Mouse (Mus musculus) left cerebral cortex, adult 18-20 months (tissue): Measurements from ENCODE around the gene Adam11. TPM values are rescaled to one million over a fixed set of nuclear protein-coding genes. Genes with fewer than 3 reads are reported as not detected.

ENCODE experiments used
- DNase-seq, 2 experiments: peaks; one replicate each; pipeline ENCODE4 v3.0.0; 2021 to 2022; ENCODE audit warnings: low spot score in 2 of 2, mixed read lengths in 1 of 2
- total RNA-seq, 2 experiments: library from RNA; stranded (reverse); gene quantifications; 2 replicates each; pipeline ENCODE4 v1.2.3; 2021

Adam11 gene
- total RNA-seq, 2 experiments from 2014 or later = 125 to 129 TPM

DNA sequence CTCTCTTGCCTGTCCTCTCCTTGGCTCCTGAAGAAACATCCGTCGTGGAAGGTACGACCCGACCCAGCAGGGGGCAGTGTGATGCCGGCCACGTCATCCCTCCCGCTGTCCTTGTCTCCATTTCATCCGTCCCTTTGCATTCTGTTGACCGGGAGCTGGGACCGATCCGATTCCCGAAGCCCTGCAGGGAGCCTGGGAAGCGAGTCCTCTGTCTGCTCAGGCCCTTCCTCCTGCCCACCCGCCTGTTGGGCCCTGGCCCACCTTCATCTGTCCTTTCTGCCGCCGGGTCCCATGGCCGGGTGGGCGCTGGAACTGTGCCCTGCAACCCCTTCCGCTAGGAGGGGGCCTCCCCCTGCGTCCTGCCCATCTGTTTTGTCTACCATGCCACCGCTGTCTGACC lies 16.4 kb downstream of the Adam11 start:
- peak; percentile 71 to 73 for DNase-seq

DNA sequence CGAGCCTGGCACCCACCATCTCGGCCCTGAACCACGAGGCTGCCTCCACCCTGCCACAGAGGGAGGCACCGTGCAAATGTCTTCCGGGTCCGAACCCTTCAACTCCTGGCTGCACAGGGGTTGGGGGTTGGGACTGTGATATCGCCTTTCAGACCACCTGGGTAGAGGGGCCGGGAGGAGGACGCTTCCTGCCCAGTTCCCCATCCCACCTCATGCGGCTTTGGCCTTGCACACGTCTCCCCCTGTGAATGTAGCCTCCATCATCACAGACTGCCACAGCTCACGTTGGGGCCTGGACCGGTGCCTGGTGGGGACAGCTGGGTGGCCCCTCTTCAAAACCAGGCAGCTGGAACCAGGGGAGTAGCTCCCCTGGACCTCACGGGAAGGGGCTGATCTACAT lies 16.9 kb downstream of the Adam11 start:
- DNase-seq = no peak

DNA sequence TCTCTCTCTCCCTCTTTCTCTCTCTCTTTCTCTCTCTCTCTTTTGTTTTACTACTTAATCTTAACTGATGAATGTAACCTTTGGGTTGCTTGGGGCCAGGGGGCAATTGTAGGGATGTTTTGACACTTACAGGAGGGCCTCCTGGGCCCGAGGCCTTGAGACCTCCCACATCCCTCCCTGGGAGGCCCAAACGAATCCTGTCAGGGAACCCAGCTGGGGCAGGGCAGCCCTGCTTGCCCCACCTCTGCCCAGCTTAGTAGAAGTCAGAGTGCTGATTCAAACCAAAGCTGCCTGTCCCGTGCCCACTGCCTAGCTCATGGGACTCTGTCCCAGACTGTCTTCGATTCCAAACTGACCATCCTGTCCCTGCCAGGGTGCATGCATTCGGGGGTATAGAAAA lies 17.4 kb downstream of the Adam11 start:
- no peak for DNase-seq

DNA sequence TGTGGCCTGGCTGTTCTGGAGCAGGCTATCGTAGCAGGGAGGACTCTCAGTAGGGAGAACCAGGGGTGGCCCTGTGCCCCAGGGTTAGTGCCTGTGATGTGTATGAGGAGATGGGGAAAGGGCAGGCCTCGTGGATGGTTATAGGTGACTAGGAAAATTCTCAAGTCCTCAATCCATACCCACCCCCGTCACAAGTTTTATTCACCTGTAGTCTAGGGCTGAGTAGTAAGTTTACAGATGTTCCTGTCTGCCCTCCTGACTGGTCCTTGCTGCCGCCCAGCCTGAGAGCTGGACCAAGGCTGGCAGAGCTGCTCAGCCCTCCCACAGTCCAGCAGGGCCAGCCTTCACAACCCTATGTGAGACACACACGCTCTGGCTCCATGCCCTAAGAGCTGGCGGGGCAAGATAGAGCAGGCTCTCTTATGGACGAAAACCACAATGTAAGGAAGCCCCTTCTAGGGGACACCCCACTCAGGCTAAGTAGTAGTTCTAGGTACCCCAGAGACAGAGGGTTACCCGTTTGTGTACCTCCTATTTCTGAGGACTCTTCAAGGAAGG lies 17.9 kb downstream of the Adam11 start:
- peak in 1 of 2 experiments; percentile 3 for DNase-seq

DNA sequence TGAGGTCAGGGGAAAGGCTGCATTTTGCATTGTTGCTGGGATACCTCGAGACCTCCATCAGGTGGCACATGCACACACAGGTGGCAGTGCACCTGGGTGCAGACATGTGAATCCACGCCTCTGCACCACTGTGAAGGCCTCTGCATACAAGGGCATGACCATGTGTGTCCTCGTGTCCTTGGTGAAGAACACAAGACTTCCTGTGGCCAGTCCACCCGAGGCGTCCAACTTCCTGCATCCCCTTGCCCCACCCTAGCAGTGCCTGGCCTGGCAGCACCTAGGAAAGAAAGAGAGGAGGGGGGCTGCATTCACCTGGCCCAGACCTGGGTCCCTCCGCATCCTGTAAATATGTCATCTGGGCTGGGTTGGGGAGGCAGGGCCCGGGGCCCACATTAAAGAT lies 18.6 kb downstream of the Adam11 start:
- no peak for DNase-seq

DNA sequence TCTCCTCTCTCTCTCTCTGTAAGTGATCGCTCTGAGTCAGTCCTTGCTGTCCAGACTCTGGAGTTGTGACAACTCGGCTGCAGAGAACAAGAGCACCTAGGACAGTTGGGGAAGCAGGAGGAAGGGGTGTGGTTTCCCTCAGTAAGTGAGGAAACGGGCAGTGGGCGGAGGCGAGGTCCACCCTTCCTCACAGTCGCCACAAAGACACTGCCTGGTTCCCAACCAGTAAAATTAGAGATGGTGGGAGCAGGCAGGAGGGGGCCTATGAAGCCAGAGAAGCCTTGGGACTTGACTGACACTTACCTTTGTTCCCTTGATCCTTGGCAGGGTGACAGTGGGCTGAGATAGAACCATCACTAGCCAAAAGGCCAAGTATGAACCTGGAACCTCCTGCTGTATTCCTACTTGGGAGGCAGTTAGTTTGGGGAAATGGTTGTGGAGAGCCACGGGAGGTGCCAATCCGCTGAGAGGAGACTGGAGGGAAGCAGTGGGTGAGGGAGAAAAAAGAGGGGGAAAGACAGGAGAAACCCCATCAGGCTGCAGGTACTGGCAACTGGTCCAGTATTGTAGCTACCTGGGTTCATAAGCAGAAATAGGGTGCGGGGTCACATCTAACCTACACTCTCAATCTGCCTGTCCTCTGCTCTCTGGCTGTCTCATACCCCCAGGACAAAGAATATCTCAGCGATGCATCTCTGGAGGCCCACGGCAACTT lies 19.2 kb downstream of the Adam11 start:
- DNase-seq = no peak

DNA sequence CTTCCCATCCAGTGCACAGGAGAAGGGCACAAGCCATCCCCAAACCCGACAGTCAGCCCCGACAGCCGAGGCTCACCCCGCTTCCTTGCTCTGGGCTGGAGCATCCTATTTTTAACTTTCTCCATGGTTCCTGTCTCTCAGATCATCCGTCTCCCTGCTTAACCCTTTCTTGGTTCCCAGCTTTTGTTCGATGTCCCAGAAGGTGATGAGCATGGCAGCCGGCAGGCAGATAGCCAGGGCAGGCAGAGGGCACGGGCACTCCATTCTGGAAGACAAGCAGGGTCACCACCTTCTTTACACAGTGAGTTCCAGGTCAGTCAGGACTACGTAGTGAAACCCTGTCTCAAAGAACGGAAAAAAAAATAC lies 19.7 kb downstream of the Adam11 start:
- DNase-seq = no peak

DNA sequence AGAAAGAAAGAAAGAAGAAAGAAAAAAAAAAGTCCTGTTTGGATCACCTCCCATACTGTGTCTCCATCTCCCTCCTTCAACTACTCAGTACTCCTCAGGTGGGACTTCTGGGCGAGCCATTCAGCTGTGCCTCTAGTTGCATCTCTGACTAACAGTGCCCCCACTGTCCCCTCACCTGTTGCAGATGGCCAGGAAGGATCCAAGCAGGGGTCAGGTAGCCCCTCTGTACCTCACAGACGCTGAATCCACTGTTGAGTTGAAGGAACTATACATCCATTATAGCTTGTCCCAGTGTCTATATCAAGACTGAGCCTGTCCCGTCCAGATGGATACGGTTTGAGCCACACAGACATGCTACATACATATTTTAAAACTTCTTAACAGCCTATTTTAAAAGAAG lies 20.3 kb downstream of the Adam11 start:
- no peak for DNase-seq

DNA sequence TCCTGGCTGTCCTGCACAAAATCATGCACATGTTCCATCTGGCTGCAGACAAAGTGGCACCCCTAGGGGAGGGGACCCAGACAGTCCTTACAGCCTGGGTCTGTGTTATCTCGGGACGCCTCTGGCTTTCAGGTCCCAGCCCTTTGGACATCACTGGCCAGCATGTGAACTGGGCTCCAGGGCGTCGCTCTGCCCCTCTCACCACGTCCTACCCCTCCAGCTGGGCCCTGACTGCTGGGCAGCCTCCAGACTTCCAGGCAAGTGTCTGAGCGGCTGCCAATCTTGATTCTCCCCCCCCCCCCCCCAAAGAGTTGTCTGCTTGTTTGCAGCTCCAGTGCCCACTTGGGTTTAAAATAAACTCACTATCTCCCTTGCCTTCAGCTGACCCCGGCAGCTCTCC lies 22.2 kb downstream of the Adam11 start:
- no peak for DNase-seq

DNA sequence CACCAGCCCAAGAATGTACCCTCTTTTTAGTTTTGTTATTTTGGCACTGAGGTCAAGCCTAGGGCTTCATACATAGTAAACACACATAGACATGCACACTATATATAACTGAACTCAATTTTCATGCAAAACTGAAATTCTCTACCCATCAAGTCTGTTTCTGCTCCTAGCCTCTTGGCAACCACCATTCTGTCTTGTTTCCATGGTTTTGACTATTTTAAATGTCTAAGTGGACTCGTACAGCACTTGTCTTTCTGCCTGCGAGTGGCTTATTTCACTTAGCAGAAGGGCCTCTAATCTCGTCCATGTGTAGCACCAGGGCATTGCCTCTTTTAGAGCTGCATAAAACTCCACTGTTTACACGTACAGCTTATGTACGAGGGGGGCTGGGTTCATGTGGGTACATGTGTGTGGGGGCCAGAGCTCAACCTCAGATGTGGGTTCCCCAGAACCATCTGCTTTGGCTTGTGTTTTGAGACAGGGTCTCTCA lies 26.5 kb downstream of the Adam11 start:
- no peak for DNase-seq

DNA sequence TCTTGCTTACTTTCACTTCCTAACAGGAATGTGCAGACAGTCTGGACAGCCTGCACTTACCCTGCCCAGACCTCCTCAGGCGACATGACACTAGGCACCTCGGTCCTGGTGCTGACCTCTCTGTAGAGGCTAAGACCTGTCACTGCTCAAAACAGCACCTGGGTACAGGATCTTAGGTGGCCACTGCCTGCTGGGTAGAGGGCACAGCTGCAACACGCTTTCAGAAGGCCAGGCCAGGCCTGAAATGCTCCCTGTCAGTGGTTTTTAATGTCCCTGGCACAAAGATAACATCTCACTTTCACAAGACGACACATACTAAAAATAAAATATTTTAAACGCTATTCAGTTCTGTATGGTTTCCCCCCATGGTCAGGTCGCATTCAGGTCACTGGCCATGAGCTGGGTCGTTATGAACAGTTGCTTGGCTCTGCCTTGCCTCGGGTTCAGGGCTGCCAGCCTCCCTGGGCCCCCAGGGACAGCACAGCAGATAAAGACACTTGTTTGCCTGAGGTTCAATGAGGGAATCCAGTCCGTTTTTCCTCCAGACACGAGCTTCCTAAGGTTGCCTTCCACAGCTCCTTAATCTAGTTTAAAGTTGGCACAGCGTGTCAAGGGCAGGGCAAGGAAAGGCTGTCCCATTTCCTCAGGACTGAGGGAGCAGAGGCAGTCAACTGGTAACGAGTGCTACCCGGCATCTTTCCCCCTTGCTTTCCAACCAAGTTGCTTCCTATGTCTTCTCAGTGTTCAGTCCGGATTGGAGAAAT lies 30.6 kb downstream of the Adam11 start:
- no peak for DNase-seq

DNA sequence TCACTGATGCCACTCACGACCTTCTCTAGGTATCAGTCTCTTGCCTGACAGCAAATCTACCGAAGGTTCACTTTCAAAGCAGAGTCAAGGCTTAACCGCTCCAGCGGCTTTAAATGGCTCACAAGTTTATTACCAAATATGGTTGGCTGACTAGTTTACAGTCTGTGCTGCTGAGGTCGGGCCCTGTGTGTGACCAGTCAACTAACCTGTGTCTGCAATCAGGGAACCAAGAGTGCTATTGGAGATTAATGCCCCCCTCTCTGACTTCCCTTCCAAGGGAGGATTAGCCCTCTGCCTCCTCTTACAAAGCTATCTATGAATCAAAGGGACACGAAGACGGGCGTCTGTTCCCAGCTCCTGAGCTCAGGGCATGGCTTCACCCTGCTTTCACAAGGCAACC lies 32.9 kb downstream of the Adam11 start:
- DNase-seq = no peak

DNA sequence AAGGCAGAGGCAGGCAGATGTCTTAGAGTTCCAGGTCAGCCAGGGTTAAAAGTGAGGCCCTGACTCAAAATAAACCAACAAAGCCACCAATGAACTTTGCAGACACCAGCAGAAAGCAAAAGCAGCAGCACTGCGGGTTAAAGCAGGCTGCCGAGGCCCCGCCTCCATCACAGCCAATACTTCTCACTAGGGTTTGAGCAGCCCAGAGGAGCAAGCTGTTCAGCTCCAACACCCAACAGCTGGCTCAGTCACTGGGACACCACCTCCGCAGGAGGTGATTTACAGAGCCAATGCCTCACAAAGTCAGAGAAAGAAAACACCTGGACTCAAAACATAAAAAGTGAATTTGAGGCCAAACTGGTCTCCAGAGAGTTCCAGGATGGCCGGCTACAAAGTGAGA lies 42.2 kb downstream of the Adam11 start:
- no peak for DNase-seq

DNA sequence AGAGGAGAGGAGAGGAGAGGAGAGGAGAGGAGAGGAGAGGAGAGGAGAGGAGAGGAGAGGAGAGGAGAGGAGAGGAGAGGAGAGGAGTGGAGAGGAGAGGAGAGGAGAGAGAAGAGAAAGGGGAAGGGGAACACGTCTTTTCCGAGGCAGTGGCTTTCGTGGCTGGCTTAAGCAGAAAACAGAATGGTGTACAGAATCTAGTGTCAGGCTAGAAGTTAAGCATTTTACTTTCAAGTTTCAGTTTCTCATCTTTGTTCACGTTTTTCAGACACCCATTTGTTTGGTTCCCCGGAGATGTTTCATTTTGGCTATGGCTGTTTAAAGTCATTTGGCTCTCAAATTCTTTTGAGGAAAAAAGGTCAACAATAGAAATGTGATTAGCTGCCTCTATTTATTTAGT lies 47.0 kb downstream of the Adam11 start:
- DNase-seq = no peak

DNA sequence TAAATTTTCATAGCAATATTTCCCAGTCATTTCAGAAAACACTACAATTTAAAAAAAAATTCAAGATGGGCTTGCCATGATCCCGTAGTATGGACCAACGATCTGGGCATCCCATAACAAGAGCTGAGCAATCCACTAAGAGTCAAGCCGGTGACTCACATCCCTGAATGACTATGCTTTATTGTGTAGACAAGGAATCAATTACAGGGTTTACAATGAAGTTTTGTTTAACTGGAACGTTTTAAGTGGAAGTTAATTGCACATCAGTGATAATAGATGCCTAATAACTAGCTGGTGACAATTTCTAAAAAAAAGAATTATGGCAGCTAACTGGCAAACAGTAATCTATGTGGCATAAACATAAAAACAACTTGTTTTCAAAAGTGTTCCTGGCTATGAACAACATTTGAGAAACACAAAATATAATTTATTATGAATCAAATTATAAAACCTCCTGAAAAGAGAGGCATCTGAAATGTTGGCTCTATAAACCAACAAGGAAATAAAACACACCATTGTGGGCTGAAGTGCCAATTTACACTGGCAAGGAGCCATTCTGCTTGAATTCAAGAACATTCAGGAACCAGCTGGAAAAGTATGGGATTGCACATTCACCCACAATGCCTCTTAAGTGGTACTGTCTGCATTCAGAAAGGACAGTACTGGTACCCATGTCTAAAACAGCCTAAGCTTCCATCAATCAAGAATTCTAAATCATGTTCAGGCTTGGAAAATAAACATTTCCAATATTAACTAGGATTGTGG lies 49.7 kb downstream of the Adam11 start:
- no peak for DNase-seq

DNA sequence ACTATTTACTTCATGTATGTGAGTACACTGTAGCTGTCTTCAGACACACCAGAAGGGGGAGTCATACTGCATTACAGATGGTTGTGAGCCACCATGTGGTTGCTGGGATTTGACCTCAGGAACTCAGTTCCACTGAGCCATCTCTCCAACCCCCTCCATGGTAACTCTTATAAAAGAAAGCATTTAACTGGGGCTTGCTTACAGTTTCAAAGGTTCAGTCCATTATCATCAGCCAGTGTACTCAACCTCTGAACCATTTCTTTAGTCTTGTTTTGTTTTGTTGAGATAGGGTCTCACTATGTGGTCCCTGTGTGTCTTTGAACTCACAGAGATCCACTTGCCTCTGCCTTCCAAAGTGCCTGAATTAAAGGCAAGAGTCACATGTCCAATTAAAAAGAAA lies 53.6 kb downstream of the Adam11 start:
- DNase-seq = no peak

DNA sequence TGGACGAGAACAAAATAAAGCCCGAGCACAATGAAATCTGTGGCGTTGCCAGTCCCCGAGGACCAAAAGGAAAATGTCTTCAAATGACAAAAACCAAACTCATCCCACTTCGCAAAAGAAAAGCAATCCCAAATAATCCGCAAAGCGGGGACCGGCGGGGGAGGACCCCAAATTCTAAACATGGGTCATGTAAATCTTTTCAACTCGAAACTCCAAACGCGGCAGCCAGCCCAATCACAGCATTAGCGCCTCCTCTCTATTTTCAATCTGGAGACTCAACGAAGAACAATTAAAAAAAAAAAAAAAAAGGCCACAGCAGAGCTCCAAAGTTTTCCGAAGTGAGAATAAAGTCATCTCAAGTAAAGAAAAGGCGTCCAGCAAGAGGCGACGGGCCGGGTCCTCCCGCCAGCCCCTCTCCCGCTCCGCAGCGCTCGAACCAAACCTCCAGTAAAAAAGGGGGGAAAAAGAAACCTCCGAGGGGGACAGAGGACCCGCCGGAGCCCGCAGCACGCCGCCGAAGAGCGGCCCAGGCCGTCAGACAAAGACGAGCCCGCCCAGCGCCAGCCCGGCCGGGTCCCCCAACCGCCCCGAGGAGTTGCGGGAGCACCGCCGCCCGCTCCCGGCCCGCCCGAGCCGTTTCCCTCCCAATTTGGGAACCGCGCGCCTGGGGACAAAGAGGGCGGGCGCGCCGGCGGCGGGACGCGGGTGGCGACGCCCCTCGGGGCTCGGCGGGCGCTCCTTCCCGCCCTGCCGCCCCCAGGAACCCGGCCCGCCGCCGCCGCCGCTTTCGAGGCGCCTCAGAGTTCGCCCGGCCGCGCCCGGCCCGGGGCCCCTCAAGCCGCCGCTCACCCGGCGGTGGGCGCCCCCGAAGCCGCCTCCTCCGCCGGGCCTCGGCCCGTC lies 57.1 kb downstream of the Adam11 start:
- DNase-seq = no peak

DNA sequence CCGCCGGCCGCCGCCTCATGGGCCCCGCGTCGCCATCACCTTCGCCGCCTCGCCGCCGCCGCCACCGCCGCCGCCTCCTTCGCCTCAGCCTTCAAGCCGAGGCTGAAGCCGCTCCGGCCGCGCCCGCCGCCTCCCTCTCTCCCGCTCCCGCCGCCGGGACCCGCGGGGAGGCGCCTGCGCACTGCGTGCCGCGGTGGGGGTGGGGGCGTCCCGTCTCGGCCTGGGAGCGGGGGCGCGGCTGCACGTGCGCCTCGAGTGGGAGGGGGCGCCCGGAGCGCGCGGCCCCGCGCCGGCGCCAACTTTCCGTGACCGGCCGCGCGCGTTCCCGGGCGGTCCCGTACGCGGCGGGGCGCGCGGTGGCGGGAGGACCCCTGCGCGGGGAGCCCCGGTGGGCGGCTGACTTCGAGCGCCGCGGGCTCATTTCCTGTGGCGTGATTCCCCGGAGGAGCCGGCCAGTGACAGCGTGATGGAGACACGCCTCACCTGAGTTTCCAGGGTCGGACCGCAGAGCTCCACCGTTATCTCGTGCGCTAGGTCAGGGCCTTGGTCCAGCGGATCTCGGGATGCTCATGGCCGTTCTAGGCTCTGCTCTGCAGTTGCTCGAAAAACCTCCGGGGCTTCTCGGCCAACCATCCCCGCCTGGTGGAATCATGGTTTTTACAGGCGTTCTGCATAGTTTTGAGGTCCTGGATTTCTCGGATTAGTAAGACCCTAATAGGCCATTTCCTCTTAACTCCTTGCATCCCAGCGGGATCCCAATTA lies 58.0 kb downstream of the Adam11 start, which contains the start of gene Gjc1:
Gjc1 (minus strand) TSS at position 680 of the 762 bp plus-strand sequence.
- peak in 1 of 2 experiments; percentile 11 for DNase-seq

DNA sequence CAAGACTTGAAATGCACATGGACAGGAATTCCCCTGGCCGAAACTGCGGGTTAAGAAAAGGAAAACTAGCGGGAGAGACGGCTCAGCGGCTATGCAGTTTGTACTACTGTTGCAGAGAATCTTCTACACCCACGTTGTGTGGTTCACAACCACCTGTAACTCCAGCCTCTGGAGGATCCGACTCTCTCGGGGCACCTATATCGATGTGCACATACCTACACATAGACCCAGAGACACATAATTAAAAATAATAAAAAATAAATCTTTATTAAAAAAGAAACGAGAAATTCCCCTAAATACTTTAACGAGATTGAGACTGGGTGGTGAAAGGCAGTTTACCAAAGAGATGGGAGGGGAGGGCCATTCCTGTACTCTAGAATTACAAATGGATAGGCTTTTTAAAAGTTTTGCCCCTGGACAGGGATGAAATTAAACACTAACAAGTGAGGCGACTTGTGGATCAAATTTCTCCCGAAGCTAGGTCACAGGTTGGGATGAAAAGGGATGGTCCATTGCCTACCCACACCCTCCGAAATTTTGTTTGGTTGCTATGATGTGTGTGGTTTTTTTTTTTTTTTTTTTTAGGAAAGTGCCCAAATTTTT lies 58.6 kb downstream of the Adam11 start:
- DNase-seq = no peak
